ENCODE assay signal across 25 mouse cellular contexts in the genomic region with DNA sequence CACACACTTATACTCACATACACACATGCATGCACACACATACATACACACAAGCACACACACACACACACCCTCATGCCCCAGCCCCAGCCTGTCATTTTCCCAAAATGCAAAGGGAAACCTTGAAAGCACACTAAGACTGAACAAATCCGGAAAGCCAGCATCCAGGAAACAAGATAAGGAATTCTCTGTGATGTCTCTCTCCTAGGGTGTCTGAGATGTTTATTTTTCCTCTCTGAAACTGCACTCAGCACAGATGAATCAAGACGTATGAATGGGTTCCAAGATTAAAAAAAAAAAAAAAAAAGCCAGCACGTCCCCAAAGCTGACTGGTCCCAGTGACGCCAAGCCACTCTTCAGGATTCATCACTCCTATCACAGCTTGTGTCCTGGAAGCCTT.
DNase-seq lines count a peak whose midpoint lies in the region; ATAC-seq and TF ChIP-seq lines count a peak whose summit lies in the region.
"Had no signal": no experiment of that assay in that cellular context is flagged by ENCODE, and none has a peak within 500 bp of the region (broad histone marks: within the 10 kb centered on the region; RNA-seq: fewer than 3 reads in every experiment).

No protein-coding gene starts in this region.

- H3K27me3 ChIP-seq in heart, embryonic 10.5 days (ENCODE audit: insufficient read depth, poor library complexity, severe bottlenecking), result no peaks in the 10 kb centered on the region
- H3K27me3 ChIP-seq in heart, postnatal 0 days (ENCODE audit: control insufficient read depth, insufficient read depth, low read length), result no peaks in the 10 kb centered on the region
- H3K27me3 ChIP-seq in kidney, postnatal 0 days (ENCODE audit: insufficient read depth, low read length), result no peaks in the 10 kb centered on the region
- H3K27me3 ChIP-seq in stomach, embryonic 14.5 days (ENCODE audit: control insufficient read depth, insufficient read depth, low read length), result no peaks in the 10 kb centered on the region
- H3K27me3 ChIP-seq in stomach, postnatal 0 days (ENCODE audit: control insufficient read depth, insufficient read depth, low read length), result no peaks in the 10 kb centered on the region
- H3K27me3 ChIP-seq: embryonic facial prominence, embryonic 13.5 days; midbrain, embryonic 15.5 days had no signal

- intact Hi-C loops in heart, postnatal 14 days (cut with DNase I), result no loop called here

- TF ChIP-seq EP300 in heart, postnatal 0 days (IDR thresholded peaks at IDR 0.05; ENCODE audit: low read depth), result no peak
- no peak for TF ChIP-seq EP300 in stomach, postnatal 0 days (optimal IDR thresholded peaks at IDR 0.05)

- no peak overlapping the region for H3K9ac ChIP-seq in heart, postnatal 0 days (replicated peaks; ENCODE audit: low read depth, low read length)
- H3K9ac ChIP-seq in kidney, postnatal 0 days (ENCODE audit: low read depth, low read length), result no peak overlapping the region
- no peak overlapping the region for H3K9ac ChIP-seq in stomach, embryonic 14.5 days (replicated peaks; ENCODE audit: low read depth, low read length)
- H3K9ac ChIP-seq in stomach, postnatal 0 days (ENCODE audit: low read length), result no peak overlapping the region
- H3K9ac ChIP-seq: embryonic facial prominence, embryonic 13.5 days; forebrain, embryonic 15.5 days; midbrain, embryonic 15.5 days had no signal

- 0 out of 2 replicates have a peak overlapping the region, but pooled peaks have one; percentile 36 for H3K27ac ChIP-seq in heart, embryonic 10.5 days
- H3K27ac ChIP-seq in heart, postnatal 0 days (ENCODE audit: low read depth), result no peak overlapping the region
- no peak overlapping the region for H3K27ac ChIP-seq in kidney, postnatal 0 days
- no peak overlapping the region for H3K27ac ChIP-seq in stomach, embryonic 14.5 days (ENCODE audit: low read length)
- H3K27ac ChIP-seq in stomach, postnatal 0 days (replicated peaks), result no peak overlapping the region
- H3K27ac ChIP-seq: embryonic facial prominence, embryonic 13.5 days; forebrain, embryonic 15.5 days; hindbrain, embryonic 10.5 days; left cerebral cortex, adult 2 months; midbrain, embryonic 15.5 days had no signal

- no peak for ATAC-seq in heart, postnatal 0 days (ENCODE audit: insufficient read depth, low read depth)
- no peak for ATAC-seq in kidney, postnatal 0 days (replicated peaks; ENCODE audit: low FRiP score, low read depth)
- ATAC-seq in stomach, embryonic 14.5 days (ENCODE audit: insufficient number of reproducible peaks, insufficient read depth, low FRiP score, low read depth), result no peak; the same call in 1 of the 2 replicates
- ATAC-seq in stomach, postnatal 0 days (ENCODE audit: low FRiP score, low TSS enrichment), result no peak
- ATAC-seq: activated CD4-positive, CD25-positive, alpha-beta regulatory T cell, adult 4 months; forebrain, embryonic 15.5 days; midbrain, embryonic 15.5 days had no signal

- H3K4me2 ChIP-seq in heart, postnatal 0 days (ENCODE audit: low read depth, low read length), result no peak overlapping the region
- 0 out of 2 replicates have a peak overlapping the region, but pooled peaks have one; percentile 3 for H3K4me2 ChIP-seq in kidney, postnatal 0 days (ENCODE audit: low read length)
- 0 out of 2 replicates have a peak overlapping the region, but pooled peaks have one; percentile 0 for H3K4me2 ChIP-seq in stomach, embryonic 14.5 days (replicated peaks; ENCODE audit: low read depth, low read length)
- H3K4me2 ChIP-seq in stomach, postnatal 0 days (replicated peaks; ENCODE audit: low read depth), result no peak overlapping the region
- H3K4me2 ChIP-seq: embryonic facial prominence, embryonic 13.5 days; forebrain, embryonic 15.5 days; midbrain, embryonic 15.5 days had no signal

- TF ChIP-seq CTCF in heart, postnatal 0 days (IDR thresholded peaks at IDR 0.05; ENCODE audit: low read depth), result no peak
- no peak for TF ChIP-seq CTCF in kidney, postnatal 0 days (IDR thresholded peaks at IDR 0.05; ENCODE audit: low read depth)
- TF ChIP-seq CTCF in stomach, postnatal 0 days (IDR thresholded peaks at IDR 0.05; ENCODE audit: low read depth), result no peak

- no peak for DNase-seq in heart, embryonic 10.5 days (ENCODE audit: low spot score)
- no peak for DNase-seq in heart, adult 8-10 months (ENCODE audit: low spot score)
- peak; percentile 7 for DNase-seq in heart, postnatal 0 days (ENCODE audit: low spot score)
- DNase-seq in heart, postnatal 14 days, result no peak
- DNase-seq in kidney, postnatal 0 days (ENCODE audit: low spot score), result peak; percentile 19
- DNase-seq in kidney, postnatal 4 days, result no peak
- DNase-seq in stomach, postnatal 0 days (ENCODE audit: low spot score), result no peak
- DNase-seq: adrenal gland, postnatal 14 days; cerebellum, adult 11 months; cerebellum, postnatal 10 days; gastrocnemius, postnatal 14 days; kidney, postnatal 25 days; layer of hippocampus, adult 9-11 months; left cerebral cortex, postnatal 4 days; liver; right cerebral cortex, postnatal 25 days had no signal

- peaks cover 10% of the 10 kb centered on the region for H3K4me1 ChIP-seq in heart, embryonic 10.5 days
- H3K4me1 ChIP-seq in heart, postnatal 0 days (ENCODE audit: control insufficient read depth, insufficient read depth), result no peaks in the 10 kb centered on the region
- 0 out of 2 replicates have a peak, but pooled peaks cover 11% of the 10 kb centered on the region for H3K4me1 ChIP-seq in kidney, postnatal 0 days (replicated peaks; ENCODE audit: insufficient read depth, low read length)
- 0 out of 2 replicates have a peak, but pooled peaks cover 5% of the 10 kb centered on the region for H3K4me1 ChIP-seq in stomach, embryonic 14.5 days (ENCODE audit: control insufficient read depth, insufficient read depth, low read length)
- H3K4me1 ChIP-seq in stomach, postnatal 0 days (replicated peaks; ENCODE audit: control insufficient read depth, insufficient read depth), result no peaks in the 10 kb centered on the region
- H3K4me1 ChIP-seq: forebrain, embryonic 15.5 days; hindbrain, embryonic 10.5 days; midbrain, embryonic 15.5 days had no signal

- H3K36me3 ChIP-seq in heart, embryonic 10.5 days, result no peaks in the 10 kb centered on the region
- H3K36me3 ChIP-seq in heart, postnatal 0 days (replicated peaks; ENCODE audit: control insufficient read depth, insufficient read depth, low read length), result no peaks in the 10 kb centered on the region
- H3K36me3 ChIP-seq in kidney, postnatal 0 days (ENCODE audit: insufficient read depth, low read length), result no peaks in the 10 kb centered on the region
- H3K36me3 ChIP-seq in stomach, embryonic 14.5 days (ENCODE audit: control insufficient read depth, insufficient read depth, low read length), result no peaks in the 10 kb centered on the region
- no peaks in the 10 kb centered on the region for H3K36me3 ChIP-seq in stomach, postnatal 0 days (ENCODE audit: control insufficient read depth, insufficient read depth, low read length)
- H3K36me3 ChIP-seq: embryonic facial prominence, embryonic 13.5 days; forebrain, embryonic 15.5 days; G1E; hindbrain, embryonic 10.5 days; midbrain, embryonic 15.5 days had no signal

- H3K9me3 ChIP-seq in heart, embryonic 10.5 days, result no peaks in the 10 kb centered on the region
- H3K9me3 ChIP-seq in heart, postnatal 0 days (replicated peaks; ENCODE audit: control insufficient read depth, low read length), result no peaks in the 10 kb centered on the region
- H3K9me3 ChIP-seq in kidney, postnatal 0 days (replicated peaks; ENCODE audit: low read length), result no peaks in the 10 kb centered on the region
- no peaks in the 10 kb centered on the region for H3K9me3 ChIP-seq in stomach, embryonic 14.5 days (ENCODE audit: control insufficient read depth, low read depth, low read length)
- H3K9me3 ChIP-seq in stomach, postnatal 0 days (ENCODE audit: control insufficient read depth, low read length), result no peaks in the 10 kb centered on the region
- H3K9me3 ChIP-seq: embryonic facial prominence, embryonic 13.5 days; forebrain, embryonic 15.5 days; G1E; hindbrain, embryonic 10.5 days; midbrain, embryonic 15.5 days had no signal

- no peak overlapping the region for H3K4me3 ChIP-seq in heart, embryonic 10.5 days
- H3K4me3 ChIP-seq in heart, postnatal 0 days (ENCODE audit: low read depth, low read length), result no peak overlapping the region
- no peak overlapping the region for H3K4me3 ChIP-seq in kidney, postnatal 0 days (replicated peaks; ENCODE audit: low read depth, low read length)
- H3K4me3 ChIP-seq in stomach, embryonic 14.5 days (ENCODE audit: low read depth, low read length), result no peak overlapping the region
- no peak overlapping the region for H3K4me3 ChIP-seq in stomach, postnatal 0 days (ENCODE audit: low read depth, low read length)
- H3K4me3 ChIP-seq: embryonic facial prominence, embryonic 13.5 days; forebrain, embryonic 15.5 days; hindbrain, embryonic 10.5 days; left cerebral cortex, adult 2 months; midbrain, embryonic 15.5 days; myocyte had no signal

- 13% methylated on average over 4 of the region's 4 CpGs for WGBS in heart, embryonic 10.5 days
- 15% methylated on average over 4 of the region's 4 CpGs for WGBS in heart, postnatal 0 days
- 34% methylated on average over 4 of the region's 4 CpGs for WGBS in kidney, postnatal 0 days
- 21% methylated on average over 4 of the region's 4 CpGs for WGBS in stomach, embryonic 14.5 days
- WGBS in stomach, postnatal 0 days, result 27% methylated on average over 4 of the region's 4 CpGs

Comparison
In these comparisons a context has a peak if more than half of its experiments do, and no peak if none do; other contexts are left out.
1. DNase-seq: peak in heart, postnatal 0 days (single experiment) and kidney, postnatal 0 days (single experiment); none in heart, embryonic 10.5 days (single experiment), heart, adult 8-10 months (single experiment), heart, postnatal 14 days (0 of 2), kidney, postnatal 4 days (0 of 2) and stomach, postnatal 0 days (single experiment).
2. H3K4me2 ChIP-seq: peak in kidney, postnatal 0 days (single experiment) and stomach, embryonic 14.5 days (single experiment); none in heart, postnatal 0 days (single experiment) and stomach, postnatal 0 days (single experiment).